Mouse (Mus musculus): ENCODE measurements around the gene Fgfbp3. TPM values are rescaled to one million over a fixed set of nuclear protein-coding genes. Genes with fewer than 3 reads are reported as not detected.

Gene Fgfbp3
- polyA plus RNA-seq, 1 experiment, result 8.1 TPM

DNA sequence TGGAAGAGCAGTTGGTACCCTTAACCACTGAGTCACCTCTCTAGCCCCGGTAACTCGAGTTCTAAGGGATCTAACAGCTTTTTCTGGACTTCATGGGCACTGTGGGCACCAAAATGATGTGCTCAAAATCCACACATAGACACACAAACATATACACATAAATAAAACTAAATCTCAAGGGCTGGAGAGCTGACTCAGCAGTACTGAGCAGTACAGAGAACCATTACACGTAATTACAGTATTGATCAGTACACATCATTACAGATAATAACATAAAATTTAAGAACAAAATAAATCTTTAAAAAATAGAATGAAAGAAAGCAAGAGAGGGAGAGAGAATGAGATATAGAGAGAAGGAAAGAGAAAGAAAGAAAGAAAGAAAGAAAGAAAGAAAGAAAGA lies 10.3 kb downstream of the Fgfbp3 start:
- Histone ChIP-seq H3K4me3 (replicated peaks; ENCODE audit: insufficient read depth, low read depth, low read length) (no peak overlapping the region), H3K27ac (ENCODE audit: insufficient read depth, low read length) (no peak overlapping the region), H3K4me1 (ENCODE audit: control insufficient read depth, insufficient read depth, low read length) (no peaks in the 10 kb centered on the region), H3K27me3 (ENCODE audit: control insufficient read depth, insufficient read depth, low read length) (no peaks in the 10 kb centered on the region; the same call in 1 of the 2 replicates)
- TF ChIP-seq CTCF (IDR thresholded peaks at IDR 0.05; ENCODE audit: borderline replicate concordance, insufficient read depth, low read depth, low read length) (no peak), POLR2A (IDR thresholded peaks at IDR 0.05; ENCODE audit: borderline replicate concordance, insufficient read depth, low read length) (no peak)
- 81% methylated on average over 3 of the region's 3 CpGs for WGBS
- no peak for DNase-seq

DNA sequence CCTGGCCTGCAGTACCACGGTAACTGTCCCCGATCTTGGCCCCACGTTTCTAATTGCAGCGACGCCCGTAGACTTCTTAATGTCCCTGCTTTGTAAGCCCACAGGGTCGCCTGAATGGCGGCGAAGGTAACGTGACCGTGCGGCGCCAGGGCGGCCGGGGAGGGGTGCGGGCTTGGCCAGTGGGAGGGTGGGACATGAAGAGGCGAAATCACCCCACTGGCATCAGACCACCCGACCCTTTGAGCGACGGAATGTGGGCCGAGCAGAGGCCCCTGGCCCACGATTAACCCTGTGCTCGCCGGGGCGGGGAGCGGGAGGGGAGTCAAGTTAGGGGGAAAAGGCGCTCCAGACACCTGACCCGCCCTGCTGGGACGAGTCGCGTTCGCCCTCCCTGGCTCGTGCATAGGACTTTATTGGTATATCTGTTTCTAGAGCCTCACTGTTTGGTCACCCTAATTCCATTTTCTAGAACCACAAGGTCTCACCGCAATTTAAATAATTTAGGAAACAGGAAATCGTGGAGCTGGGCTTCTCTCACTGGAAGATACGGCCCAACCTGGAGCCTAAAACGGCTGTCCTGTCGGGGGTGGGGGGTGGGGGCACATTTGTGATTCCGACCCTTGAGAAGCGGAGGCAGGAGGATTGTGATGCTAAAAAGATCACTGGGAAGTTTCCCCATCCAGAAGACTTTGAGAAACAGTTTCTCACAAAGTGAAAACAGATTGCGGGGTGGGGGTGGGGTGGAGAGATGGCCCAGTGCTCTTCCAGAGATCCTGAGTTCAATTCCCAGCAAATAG lies 15.0 kb downstream of the Fgfbp3 start:
- WGBS, result 3% methylated on average over 41 of the region's 41 CpGs
- DNase-seq, result peak; percentile 36 to 59
- H3K27ac ChIP-seq (ENCODE audit: insufficient read depth, low read length), result no peak overlapping the region
- TF ChIP-seq POLR2A (IDR thresholded peaks at IDR 0.05; ENCODE audit: borderline replicate concordance, insufficient read depth, low read length) (no peak), CTCF (IDR thresholded peaks at IDR 0.05; ENCODE audit: borderline replicate concordance, insufficient read depth, low read depth, low read length) (no peak)
- H3K4me1 ChIP-seq (ENCODE audit: control insufficient read depth, insufficient read depth, low read length), result no peaks in the 10 kb centered on the region
- H3K27me3 ChIP-seq (ENCODE audit: control insufficient read depth, insufficient read depth, low read length), result no peaks in the 10 kb centered on the region
- H3K4me3 ChIP-seq (replicated peaks; ENCODE audit: insufficient read depth, low read depth, low read length), result peak overlapping the region; percentile 66

DNA sequence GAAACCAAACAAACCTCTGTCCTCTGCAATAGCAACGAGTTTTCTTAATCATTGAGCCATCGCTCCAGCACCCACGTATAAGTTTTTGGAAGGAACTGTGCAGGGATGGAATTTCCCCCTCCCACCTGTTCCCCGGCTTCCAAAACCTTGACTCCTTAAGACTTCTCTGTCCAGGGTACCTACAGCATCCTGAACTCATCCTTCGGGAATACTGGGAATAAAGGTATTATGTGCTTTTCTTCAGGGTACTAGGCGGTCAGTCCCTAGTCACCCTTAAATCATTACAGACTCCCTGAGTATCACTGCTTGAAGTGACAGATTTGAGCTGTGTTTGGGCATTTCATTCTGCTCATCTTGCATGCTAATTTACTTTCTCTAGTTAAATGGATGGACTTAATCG lies 16.0 kb downstream of the Fgfbp3 start:
- H3K27me3 ChIP-seq (ENCODE audit: control insufficient read depth, insufficient read depth, low read length), result no peaks in the 10 kb centered on the region
- H3K4me1 ChIP-seq (ENCODE audit: control insufficient read depth, insufficient read depth, low read length), result no peaks in the 10 kb centered on the region
- H3K4me3 ChIP-seq (replicated peaks; ENCODE audit: insufficient read depth, low read depth, low read length), result no peak overlapping the region
- WGBS, result 54% methylated on average over 7 of the region's 7 CpGs
- no peak for TF ChIP-seq CTCF (IDR thresholded peaks at IDR 0.05; ENCODE audit: borderline replicate concordance, insufficient read depth, low read depth, low read length)
- TF ChIP-seq POLR2A (IDR thresholded peaks at IDR 0.05; ENCODE audit: borderline replicate concordance, insufficient read depth, low read length), result no peak
- no peak for DNase-seq
- H3K27ac ChIP-seq (ENCODE audit: insufficient read depth, low read length), result no peak overlapping the region

DNA sequence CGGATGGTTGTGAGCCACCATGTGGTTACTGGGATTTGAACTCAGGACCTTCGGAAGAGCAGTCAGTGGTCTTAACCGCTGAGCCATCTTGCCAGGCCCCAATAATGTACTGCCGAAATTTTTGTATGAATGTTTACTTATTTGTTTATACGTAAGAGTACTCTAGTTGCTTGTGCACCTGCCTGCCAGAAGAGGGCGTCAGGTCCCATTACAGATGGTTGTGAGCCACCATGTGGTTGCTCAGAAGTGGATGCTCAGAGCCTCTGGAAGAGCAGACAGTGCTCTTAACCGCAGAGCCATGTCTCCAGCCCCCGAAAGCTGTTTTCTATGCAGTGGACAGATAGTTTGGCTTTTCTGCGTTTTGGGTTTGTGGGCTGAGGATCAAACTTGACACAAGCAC lies 21.6 kb downstream of the Fgfbp3 start:
- H3K27ac ChIP-seq (ENCODE audit: insufficient read depth, low read length), result no peak overlapping the region
- TF ChIP-seq CTCF (IDR thresholded peaks at IDR 0.05; ENCODE audit: borderline replicate concordance, insufficient read depth, low read depth, low read length), result peak; percentile 50; the same call in 1 of the 2 replicates
- no peak for TF ChIP-seq POLR2A (IDR thresholded peaks at IDR 0.05; ENCODE audit: borderline replicate concordance, insufficient read depth, low read length)
- H3K27me3 ChIP-seq (ENCODE audit: control insufficient read depth, insufficient read depth, low read length), result no peaks in the 10 kb centered on the region
- DNase-seq, result peak in 1 of 2 experiments; percentile 21
- no peaks in the 10 kb centered on the region for H3K4me1 ChIP-seq (ENCODE audit: control insufficient read depth, insufficient read depth, low read length)
- H3K4me3 ChIP-seq (replicated peaks; ENCODE audit: insufficient read depth, low read depth, low read length), result no peak overlapping the region
- 34% methylated on average over 9 of the region's 9 CpGs for WGBS

DNA sequence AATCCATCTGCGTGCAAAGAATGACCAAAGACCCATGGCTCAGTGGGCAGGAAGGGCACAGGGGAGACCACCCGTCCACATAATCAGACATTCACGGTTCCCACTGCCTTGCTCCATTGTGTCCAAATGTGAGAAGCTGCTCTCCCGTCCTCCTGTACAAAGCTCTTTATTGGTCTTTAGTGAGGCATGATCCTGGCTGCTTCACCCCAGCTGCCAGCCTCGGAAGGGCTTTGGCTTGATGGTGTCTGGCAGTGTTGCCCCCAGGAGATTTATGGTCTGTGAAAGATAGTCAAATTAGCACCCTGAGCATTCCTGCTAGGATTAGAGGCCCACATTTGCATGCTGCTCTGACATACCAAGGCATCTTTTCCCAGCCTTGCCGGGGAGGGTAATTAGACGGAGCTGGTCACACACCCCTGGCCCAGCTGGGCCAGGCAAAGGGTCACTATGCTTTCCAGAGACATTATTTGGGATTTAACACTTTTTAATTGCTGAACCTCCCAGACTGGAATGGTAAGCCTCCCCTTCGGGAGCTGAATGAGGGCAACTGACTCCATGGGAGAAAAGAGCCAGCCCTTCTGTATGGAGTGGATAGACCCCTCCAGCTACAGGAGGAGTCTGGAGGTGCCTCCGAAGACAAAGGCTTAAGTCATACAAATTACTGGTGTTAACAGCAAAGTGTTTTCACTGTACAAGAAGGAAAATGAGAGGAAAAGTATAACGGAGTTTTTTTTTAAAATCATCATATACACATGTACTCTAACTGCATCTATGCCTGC lies 22.4 kb downstream of the Fgfbp3 start:
- Histone ChIP-seq H3K4me1 (ENCODE audit: control insufficient read depth, insufficient read depth, low read length) (no peaks in the 10 kb centered on the region), H3K4me3 (replicated peaks; ENCODE audit: insufficient read depth, low read depth, low read length) (no peak overlapping the region), H3K27me3 (ENCODE audit: control insufficient read depth, insufficient read depth, low read length) (no peaks in the 10 kb centered on the region), H3K27ac (ENCODE audit: insufficient read depth, low read length) (no peak overlapping the region)
- TF ChIP-seq POLR2A (IDR thresholded peaks at IDR 0.05; ENCODE audit: borderline replicate concordance, insufficient read depth, low read length) (no peak), CTCF (IDR thresholded peaks at IDR 0.05; ENCODE audit: borderline replicate concordance, insufficient read depth, low read depth, low read length) (no peak)
- 22% methylated on average over 10 of the region's 10 CpGs for WGBS
- DNase-seq, result no peak

DNA sequence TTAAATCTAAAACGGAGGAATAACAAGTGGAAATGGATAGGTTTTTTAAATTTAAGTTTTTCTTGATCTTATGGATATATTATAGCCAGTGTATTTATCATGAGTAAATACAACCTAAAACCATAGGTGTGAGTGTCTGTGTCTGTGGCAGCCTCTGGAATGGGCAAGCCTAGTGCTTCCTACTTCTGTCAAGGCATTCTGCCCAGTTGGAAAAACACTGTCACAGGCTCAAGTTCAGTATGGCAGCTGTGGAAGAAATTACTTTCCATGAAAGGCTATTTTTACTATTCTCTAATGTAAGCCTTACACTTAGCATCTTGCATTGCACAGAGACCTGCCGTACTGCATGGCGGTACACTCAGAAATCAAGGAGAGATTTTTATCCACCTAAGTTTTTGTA lies 27.7 kb downstream of the Fgfbp3 start:
- TF ChIP-seq POLR2A (IDR thresholded peaks at IDR 0.05; ENCODE audit: borderline replicate concordance, insufficient read depth, low read length) (no peak), CTCF (IDR thresholded peaks at IDR 0.05; ENCODE audit: borderline replicate concordance, insufficient read depth, low read depth, low read length) (no peak)
- Histone ChIP-seq H3K27me3 (ENCODE audit: control insufficient read depth, insufficient read depth, low read length) (no peaks in the 10 kb centered on the region), H3K27ac (ENCODE audit: insufficient read depth, low read length) (no peak overlapping the region), H3K4me3 (replicated peaks; ENCODE audit: insufficient read depth, low read depth, low read length) (no peak overlapping the region), H3K4me1 (ENCODE audit: control insufficient read depth, insufficient read depth, low read length) (no peaks in the 10 kb centered on the region)
- WGBS, result 96% methylated on average over 3 of the region's 3 CpGs
- no peak for DNase-seq

DNA sequence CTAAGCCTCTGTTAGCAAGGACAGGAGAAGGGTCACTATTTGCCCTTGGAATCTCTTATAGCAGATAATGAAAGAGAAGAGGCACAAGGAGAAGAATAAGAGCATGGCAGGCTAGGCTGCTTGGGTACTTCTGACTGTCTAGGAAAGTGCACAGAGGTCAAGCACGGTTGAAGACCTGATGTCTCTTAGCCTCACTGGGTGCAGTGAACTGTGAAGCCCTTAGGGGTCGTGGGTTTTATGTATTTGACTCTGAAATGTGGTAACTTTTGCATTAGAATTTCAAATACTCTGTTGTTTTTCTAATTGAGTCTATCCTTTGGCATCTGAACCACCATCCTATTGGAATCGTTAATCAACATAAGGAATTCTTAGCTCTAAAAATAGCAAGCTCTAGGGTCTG lies 31.7 kb downstream of the Fgfbp3 start:
- Histone ChIP-seq H3K27me3 (ENCODE audit: control insufficient read depth, insufficient read depth, low read length) (no peaks in the 10 kb centered on the region), H3K4me3 (replicated peaks; ENCODE audit: insufficient read depth, low read depth, low read length) (no peak overlapping the region), H3K4me1 (ENCODE audit: control insufficient read depth, insufficient read depth, low read length) (no peaks in the 10 kb centered on the region), H3K27ac (ENCODE audit: insufficient read depth, low read length) (no peak overlapping the region)
- TF ChIP-seq POLR2A (IDR thresholded peaks at IDR 0.05; ENCODE audit: borderline replicate concordance, insufficient read depth, low read length) (no peak), CTCF (IDR thresholded peaks at IDR 0.05; ENCODE audit: borderline replicate concordance, insufficient read depth, low read depth, low read length) (no peak)
- 20% methylated on average over 3 of the region's 3 CpGs for WGBS
- DNase-seq, result no peak

Data from cerebellum, adult 2 months (tissue).